Mouse (Mus musculus): ENCODE data around the gene Mettl16. TPM values are rescaled to one million over a fixed set of nuclear protein-coding genes. Genes with fewer than 3 reads are reported as not detected.

Mettl16 gene
- total RNA-seq, 2 experiments from 2014 or later = 9.9 to 14.7 TPM

- DNase-seq = peak; percentile 90 to 91
- intact Hi-C loops (cut with DNase I) = loop anchor here (1.0 kb wide), 1 partner anchor 8 kb away; no protein-coding TSS in a partner anchor
Observed at GRCm38 (mm10) chr11:74829812-74830211, 59.2 kb downstream of the Mettl16 start.

GRCm38 (mm10) chr11:74830256-74831161, 59.9 kb downstream of the Mettl16 start, which contains the start of gene Mnt:
Mnt (plus strand) TSS chr11:74830920.
- intact Hi-C loops (cut with DNase I) = loop anchor here (1.0 kb wide), 1 partner anchor 8 kb away; no protein-coding TSS in a partner anchor
- DNase-seq = peak; percentile 99

- peak; percentile 66 to 69 for DNase-seq
- intact Hi-C loops (cut with DNase I) = no loop called here
Observed at GRCm38 (mm10) chr11:74831191-74831605, 60.6 kb downstream of the Mettl16 start.

- DNase-seq = peak; percentile 100
- intact Hi-C loops (cut with DNase I) = no loop called here
Observed at GRCm38 (mm10) chr11:74831606-74832451, 61.2 kb downstream of the Mettl16 start.

- DNase-seq = peak; percentile 80 to 83
- intact Hi-C loops (cut with DNase I) = no loop called here
Observed at GRCm38 (mm10) chr11:74832503-74833143, 62.0 kb downstream of the Mettl16 start.

- peak in 1 of 2 experiments; percentile 29 for DNase-seq
- intact Hi-C loops (cut with DNase I) = no loop called here
Observed at GRCm38 (mm10) chr11:74833536-74834358, 63.1 kb downstream of the Mettl16 start.

- intact Hi-C loops (cut with DNase I) = no loop called here
- DNase-seq = peak in 1 of 2 experiments; percentile 18
Observed at GRCm38 (mm10) chr11:74834359-74834638, 63.7 kb downstream of the Mettl16 start.

- intact Hi-C loops (cut with DNase I) = no loop called here
Observed at GRCm38 (mm10) chr11:74834650-74835277, 64.1 kb downstream of the Mettl16 start.

GRCm38 (mm10) chr11:74835593-74836224, 65.1 kb downstream of the Mettl16 start:
- no peak for DNase-seq
- intact Hi-C loops (cut with DNase I) = no loop called here

More at GRCm38 (mm10) chr11:74834650-74835277, 64.1 kb downstream of the Mettl16 start:
- DNase-seq = no peak

GRCm38 (mm10) chr11:74836225-74837055, 65.8 kb downstream of the Mettl16 start:
- no peak for DNase-seq
- intact Hi-C loops (cut with DNase I) = no loop called here

- intact Hi-C loops (cut with DNase I) = no loop called here
- DNase-seq = no peak
Observed at GRCm38 (mm10) chr11:74837056-74837693, 66.5 kb downstream of the Mettl16 start.

- DNase-seq = peak; percentile 97 to 98
- intact Hi-C loops (cut with DNase I) = loop anchor here (1.0 kb wide), 1 partner anchor 8 kb away; the partner anchor contains the start of gene Mnt
Observed at GRCm38 (mm10) chr11:74837694-74838431, 67.2 kb downstream of the Mettl16 start.

- intact Hi-C loops (cut with DNase I) = loop anchor here (1.0 kb wide), 1 partner anchor 8 kb away; the partner anchor contains the start of gene Mnt
- peak; percentile 96 to 97 for DNase-seq
Observed at GRCm38 (mm10) chr11:74838441-74838840, 67.8 kb downstream of the Mettl16 start.

GRCm38 (mm10) chr11:74838971-74839370, 68.3 kb downstream of the Mettl16 start:
- intact Hi-C loops (cut with DNase I) = loop anchor here (1.0 kb wide), 1 partner anchor 9 kb away; the partner anchor contains the start of gene Mnt
- DNase-seq = peak; percentile 73 to 77

GRCm38 (mm10) chr11:74839860-74840715, 69.5 kb downstream of the Mettl16 start:
- DNase-seq = no peak
- intact Hi-C loops (cut with DNase I) = no loop called here

- DNase-seq = peak in 1 of 2 experiments; percentile 7
Observed at GRCm38 (mm10) chr11:74840739-74841138, 70.1 kb downstream of the Mettl16 start.

More at GRCm38 (mm10) chr11:74840739-74841138, 70.1 kb downstream of the Mettl16 start:
- intact Hi-C loops (cut with DNase I) = no loop called here

Data from heart, postnatal 10 days (tissue).